Mouse (Mus musculus) cerebellum, adult 2 months (tissue): ENCODE measurements around the gene Emc7. TPM values are rescaled to one million over a fixed set of nuclear protein-coding genes. Genes with fewer than 3 reads are reported as not detected.
"Not testable (repeated sequence)": the region's sequence is repeated elsewhere in the genome, so short reads cannot be mapped to it uniquely, and the experiment has no call there.

ENCODE experiments used
- DNase-seq, 2 experiments: peaks; one replicate each; pipeline ENCODE4 v3.0.0; 2021
- H3K27ac ChIP-seq: fragments of 200-500 bp; 2 replicates; pipeline ENCODE4 v1.5.1; 2012; ENCODE audit warnings: low read length, control low read depth, inconsistent platforms; ENCODE audit not compliant: insufficient read depth
- H3K27me3 ChIP-seq: fragments of 200-500 bp; 2 replicates; pipeline ENCODE4 v1.6.1; 2012; ENCODE audit warnings: inconsistent platforms, mild to moderate bottlenecking, low read length, moderate library complexity; ENCODE audit not compliant: control insufficient read depth, insufficient read depth
- H3K4me1 ChIP-seq: fragments of 200-500 bp; 2 replicates; pipeline ENCODE4 v1.6.1; 2011; ENCODE audit warnings: low read length; ENCODE audit not compliant: control insufficient read depth, insufficient read depth
- H3K4me3 ChIP-seq: fragments of 200-500 bp; replicated peaks from 2 replicates; pipeline ENCODE3; 2011; ENCODE audit warnings: mild to moderate bottlenecking, low read depth, low read length, control low read depth; ENCODE audit not compliant: insufficient read depth
- CTCF ChIP-seq: fragments of 200-500 bp; IDR thresholded peaks from 2 replicates; pipeline ENCODE4 v1.5.1; 2011; ENCODE audit warnings: low read depth, mild to moderate bottlenecking, control low read depth, low read length, moderate library complexity, borderline replicate concordance; ENCODE audit not compliant: insufficient read depth
- POLR2A ChIP-seq: fragments of 200-500 bp; IDR thresholded peaks from 2 replicates; pipeline ENCODE4 v1.6.1; 2011; ENCODE audit warnings: low read length, control low read depth, borderline replicate concordance; ENCODE audit not compliant: insufficient read depth
- WGBS: fragments of 180-500 bp; shearing (Covaris S2); methylation state at CpG from one replicate; pipeline ENCODE4 v1.1.7; 2018; 5-methylcytosine and 5-hydroxymethylcytosine counted together
- polyA plus RNA-seq: library from polyadenylated mRNA; depleted of rRNA; stranded (reverse); fragments of >200 nt; gene quantifications from 2 replicates; pipeline ENCODE4 v1.2.3, GENCODE M21; 2012; rRNA removed

Gene Emc7
- polyA plus RNA-seq = 40.4 and 41.3 TPM in 2 replicates

- under 1% methylated on average over 49 of the region's 49 CpGs for WGBS
These were observed at the start of gene Emc7 for GRCm38 (mm10) chr2:112454862-112455564. TSS of gene Emc7 (plus strand) at chr2:112454997.

GRCm38 (mm10) chr2:112407030-112407429, 47.8 kb upstream of the Emc7 start:
- TF ChIP-seq POLR2A (no peak), CTCF (no peak)
- no peak overlapping the region for H3K27ac ChIP-seq
- DNase-seq = no peak
- H3K4me3 ChIP-seq = no peak overlapping the region
- H3K4me1 ChIP-seq = no peaks in the 10 kb centered on the region
- 87% methylated on average over 3 of the region's 3 CpGs for WGBS
- H3K27me3 ChIP-seq = no peaks in the 10 kb centered on the region

More at GRCm38 (mm10) chr2:112454862-112455564, at the start of gene Emc7:
- Histone ChIP-seq H3K27me3 (no peaks in the 10 kb centered on the region), H3K27ac (peak within 1 kb of the TSS; percentile 67), H3K4me1 (peaks cover 3% of the 10 kb centered on the region; the same call in 1 of the 2 replicates), H3K4me3 (peak within 1 kb of the TSS; percentile 98)
- DNase-seq = peak; percentile 97 to 98
- TF ChIP-seq CTCF = no peak
- TF ChIP-seq POLR2A = peak; percentile 93

- DNase-seq = no peak
- no peak overlapping the region for H3K27ac ChIP-seq
- H3K4me1 ChIP-seq = no peaks in the 10 kb centered on the region
- H3K4me3 ChIP-seq = no peak overlapping the region
- TF ChIP-seq POLR2A (no peak), CTCF (no peak)
- no peaks in the 10 kb centered on the region for H3K27me3 ChIP-seq
- WGBS = 79% methylated on average over 3 of the region's 3 CpGs
These were observed 29.5 kb upstream of the Emc7 start for GRCm38 (mm10) chr2:112425308-112425707.

GRCm38 (mm10) chr2:112428534-112428933, 26.3 kb upstream of the Emc7 start:
- not testable (repeated sequence) for H3K4me1 ChIP-seq, H3K27ac ChIP-seq, H3K27me3 ChIP-seq, H3K4me3 ChIP-seq, DNase-seq
- WGBS = 90% methylated on average over 3 of the region's 3 CpGs

- Histone ChIP-seq H3K4me1 (no peaks in the 10 kb centered on the region), H3K27ac (no peak overlapping the region), H3K4me3 (no peak overlapping the region), H3K27me3 (no peaks in the 10 kb centered on the region)
- no peak for DNase-seq
- no peak for TF ChIP-seq CTCF
- no peak for TF ChIP-seq POLR2A
- 89% methylated on average over 4 of the region's 4 CpGs for WGBS
These were observed 25.1 kb upstream of the Emc7 start for GRCm38 (mm10) chr2:112429665-112430064.

GRCm38 (mm10) chr2:112430403-112430802, 24.4 kb upstream of the Emc7 start:
- no peak for DNase-seq
- Histone ChIP-seq H3K27me3 (no peaks in the 10 kb centered on the region), H3K27ac (no peak overlapping the region), H3K4me1 (no peaks in the 10 kb centered on the region), H3K4me3 (no peak overlapping the region)
- TF ChIP-seq POLR2A (no peak), CTCF (no peak)
- 81% methylated on average over 5 of the region's 5 CpGs for WGBS

GRCm38 (mm10) chr2:112432523-112432922, 22.3 kb upstream of the Emc7 start:
- over 99% methylated on average over 2 of the region's 2 CpGs for WGBS
- Histone ChIP-seq H3K27me3 (no peaks in the 10 kb centered on the region), H3K4me3 (no peak overlapping the region), H3K27ac (no peak overlapping the region), H3K4me1 (no peaks in the 10 kb centered on the region)
- no peak for DNase-seq
- no peak for TF ChIP-seq CTCF
- no peak for TF ChIP-seq POLR2A

- Histone ChIP-seq H3K27ac (no peak overlapping the region), H3K4me1 (no peaks in the 10 kb centered on the region), H3K4me3 (no peak overlapping the region), H3K27me3 (no peaks in the 10 kb centered on the region)
- TF ChIP-seq CTCF (no peak), POLR2A (no peak)
- WGBS = 58% methylated on average over 2 of the region's 2 CpGs
- DNase-seq = no peak
These were observed 21.4 kb upstream of the Emc7 start for GRCm38 (mm10) chr2:112433359-112433758.

- no peak for TF ChIP-seq POLR2A
- no peak for TF ChIP-seq CTCF
- DNase-seq = no peak
- no peaks in the 10 kb centered on the region for H3K27me3 ChIP-seq
- H3K4me1 ChIP-seq = no peaks in the 10 kb centered on the region
- H3K4me3 ChIP-seq = no peak overlapping the region
- 78% methylated on average over 4 of the region's 4 CpGs for WGBS
- no peak overlapping the region for H3K27ac ChIP-seq
These were observed 18.5 kb upstream of the Emc7 start for GRCm38 (mm10) chr2:112436292-112436691.
